Mouse (Mus musculus) frontal cortex, postnatal 14 days (tissue): Measurements from ENCODE around the gene Carmil3.
A peak's percentile ranks its signal among the peaks of the same experiment; 100 is the strongest.

Experiments used
- DNase-seq, 2 experiments: peaks; one replicate each; pipeline ENCODE4 v3.0.0; 2022; ENCODE audit warnings: low spot score in 2 of 2

Gene Carmil3

GRCm38 (mm10) chr14:55540787-55541321, 50.4 kb downstream of the Carmil3 start:
- DNase-seq = peak; percentile 62 to 63

GRCm38 (mm10) chr14:55542268-55542667, 51.8 kb downstream of the Carmil3 start:
- no peak for DNase-seq

- no peak for DNase-seq
These were observed 53.9 kb downstream of the Carmil3 start for GRCm38 (mm10) chr14:55544334-55544733.

GRCm38 (mm10) chr14:55550191-55550590, 59.7 kb downstream of the Carmil3 start:
- no peak for DNase-seq

GRCm38 (mm10) chr14:55551347-55551746, 60.9 kb downstream of the Carmil3 start:
- no peak for DNase-seq

- DNase-seq = no peak
These were observed 61.3 kb downstream of the Carmil3 start for GRCm38 (mm10) chr14:55551794-55552193.

- DNase-seq = no peak
These were observed 64.2 kb downstream of the Carmil3 start for GRCm38 (mm10) chr14:55554635-55555034.

- DNase-seq = no peak
These were observed 65.3 kb downstream of the Carmil3 start for GRCm38 (mm10) chr14:55555788-55556187.

- peak in 1 of 2 experiments; percentile 56 for DNase-seq
These were observed 66.6 kb downstream of the Carmil3 start for GRCm38 (mm10) chr14:55557003-55557402.

GRCm38 (mm10) chr14:55557587-55557986, 67.1 kb downstream of the Carmil3 start:
- no peak for DNase-seq
